ENCODE assay signal across 19 mouse cellular contexts in the genomic region with DNA sequence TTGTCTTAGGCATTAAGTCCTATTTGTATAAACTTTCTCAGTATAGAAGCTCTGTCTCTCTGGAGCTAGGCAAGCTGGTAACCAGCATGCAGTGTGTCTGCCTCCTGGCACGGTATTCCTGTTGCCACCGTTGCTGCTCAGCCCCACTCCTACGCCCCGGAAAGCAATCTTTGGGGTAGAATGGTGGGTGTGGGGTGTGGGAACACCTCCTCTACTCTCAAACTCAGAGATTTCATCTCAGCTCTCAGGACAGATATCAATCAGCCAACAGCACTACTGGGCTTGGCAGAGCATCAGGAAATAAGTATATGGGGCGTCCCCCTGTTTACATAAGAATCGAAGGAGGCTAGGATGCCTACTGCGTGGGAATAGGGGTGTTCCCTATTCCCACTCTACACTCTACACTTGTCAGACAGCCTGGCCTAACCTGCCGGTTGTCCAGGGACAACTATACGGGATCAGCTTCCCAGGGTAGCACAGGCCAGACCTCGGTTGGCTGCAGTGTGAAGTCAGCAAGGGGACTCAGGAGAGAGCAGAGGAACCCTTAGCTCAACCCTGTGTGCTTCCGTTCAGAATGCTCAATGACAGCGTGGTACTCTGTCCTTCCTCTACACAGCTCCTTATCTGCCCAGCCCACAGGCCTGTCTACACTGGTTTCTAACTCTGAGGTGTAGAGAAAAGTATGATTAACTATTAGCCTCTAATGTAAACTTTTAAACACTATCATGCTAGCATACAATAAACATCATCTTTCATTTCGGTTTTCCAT.
A peak's percentile ranks its signal among the peaks of the same experiment; 100 is the strongest.
DNase-seq lines count a peak whose midpoint lies in the region.
"Had no signal": no experiment of that assay in that cellular context is flagged by ENCODE, and none has a peak within 500 bp of the region (broad histone marks: within the 10 kb centered on the region; RNA-seq: fewer than 3 reads in every experiment).

No protein-coding gene starts in this region.

- no peak overlapping the region for H3K27ac ChIP-seq in embryonic facial prominence, embryonic 10.5 days (replicated peaks)
- H3K27ac ChIP-seq: forebrain, embryonic 10.5 days; hindbrain, embryonic 10.5 days; hindbrain, postnatal 0 days; kidney, embryonic 15.5 days; liver, embryonic 15.5 days; midbrain, embryonic 13.5 days; neural tube, embryonic 12.5 days; stomach, embryonic 15.5 days had no signal

- no peaks in the 10 kb centered on the region for H3K9me3 ChIP-seq in embryonic facial prominence, embryonic 10.5 days
- H3K9me3 ChIP-seq: forebrain, embryonic 10.5 days; hindbrain, embryonic 10.5 days; kidney, embryonic 15.5 days; liver, embryonic 15.5 days; midbrain, embryonic 13.5 days; neural tube, embryonic 12.5 days; stomach, embryonic 15.5 days had no signal

- no peaks in the 10 kb centered on the region for H3K4me1 ChIP-seq in embryonic facial prominence, embryonic 10.5 days
- H3K4me1 ChIP-seq: hindbrain, embryonic 10.5 days; liver, embryonic 15.5 days; neural tube, embryonic 12.5 days; stomach, embryonic 15.5 days had no signal

- no peaks in the 10 kb centered on the region for H3K36me3 ChIP-seq in embryonic facial prominence, embryonic 10.5 days (replicated peaks)
- H3K36me3 ChIP-seq: forebrain, embryonic 10.5 days; hindbrain, embryonic 10.5 days; kidney, embryonic 15.5 days; liver, embryonic 15.5 days; midbrain, embryonic 13.5 days; neural tube, embryonic 12.5 days; stomach, embryonic 15.5 days had no signal

- no peak overlapping the region for H3K4me3 ChIP-seq in embryonic facial prominence, embryonic 10.5 days
- H3K4me3 ChIP-seq: forebrain, embryonic 10.5 days; hindbrain, embryonic 10.5 days; kidney, embryonic 15.5 days; liver, embryonic 15.5 days; midbrain, embryonic 13.5 days; neural tube, embryonic 12.5 days; stomach, embryonic 15.5 days had no signal

- 85% methylated on average over 13 of the region's 13 CpGs for WGBS in embryonic facial prominence, embryonic 10.5 days

- peak; percentile 46 for DNase-seq in layer of hippocampus, adult 11-12 months (ENCODE audit: low spot score)
- no peak for DNase-seq in layer of hippocampus, postnatal 10 days (ENCODE audit: low spot score in 2 of 2)
- peak; percentile 25 for DNase-seq in layer of hippocampus, adult 9-10 months (ENCODE audit: low spot score)
- peak; percentile 48 for DNase-seq in lung, postnatal 10 days
- peak; percentile 17 for DNase-seq in telencephalon, adult 2 months (ENCODE audit: low read depth, low spot score)
- DNase-seq in embryonic facial prominence, embryonic 10.5 days (ENCODE audit: low spot score) = no peak
- no peak for DNase-seq in urinary bladder, postnatal 14 days (ENCODE audit: low spot score)
- DNase-seq: cerebellum, adult 11 months; cerebellum, postnatal 25 days; thymus, adult 2 months had no signal

- no peaks in the 10 kb centered on the region for H3K27me3 ChIP-seq in embryonic facial prominence, embryonic 10.5 days (replicated peaks; ENCODE audit: low read depth, poor library complexity, severe bottlenecking)
- H3K27me3 ChIP-seq: CH12.LX; kidney, embryonic 15.5 days; liver, embryonic 15.5 days; midbrain, embryonic 13.5 days; neural tube, embryonic 12.5 days; stomach, embryonic 15.5 days had no signal

Comparison
In these comparisons a context has a peak if more than half of its experiments do, and no peak if none do; other contexts are left out.
1. DNase-seq: peak in layer of hippocampus, adult 11-12 months (single experiment), layer of hippocampus, adult 9-10 months (single experiment), lung, postnatal 10 days (single experiment) and telencephalon, adult 2 months (single experiment); none in layer of hippocampus, postnatal 10 days (0 of 2), embryonic facial prominence, embryonic 10.5 days (single experiment) and urinary bladder, postnatal 14 days (single experiment).